Mouse (Mus musculus) lung, adult 2 months (tissue): ENCODE measurements at regions not wholly inside any gene's neighbourhood (a gene's known extent, or its start where the extent isn't known, plus 50 kb on each side); places are given as distances from the start of the nearest gene placed in this dataset.

Source experiments
- DNase-seq: peaks from one replicate; pipeline ENCODE4 v3.0.0; 2022
- H3K4me1 ChIP-seq: fragments of 200-500 bp; 2 replicates; pipeline ENCODE4 v1.6.1; 2011; ENCODE audit warnings: low read length; ENCODE audit not compliant: control insufficient read depth, insufficient read depth
- H3K4me3 ChIP-seq: fragments of 200-500 bp; replicated peaks from 2 replicates; pipeline ENCODE3; 2011; ENCODE audit warnings: low read depth, mild to moderate bottlenecking, control low read depth, low read length; ENCODE audit errors: extremely low read depth
- CTCF ChIP-seq: fragments of 200-500 bp; IDR thresholded peaks from 2 replicates; pipeline ENCODE4 v1.5.1; 2011; ENCODE audit warnings: mild to moderate bottlenecking, low read length, control low read depth; ENCODE audit not compliant: insufficient read depth
- POLR2A ChIP-seq: fragments of 200-500 bp; IDR thresholded peaks from 2 replicates; pipeline ENCODE4 v1.6.1; 2011; ENCODE audit warnings: low read depth, mild to moderate bottlenecking, control low read depth, low read length, borderline replicate concordance; ENCODE audit errors: extremely low read depth
- WGBS: fragments of 180-500 bp; shearing (Covaris S2); methylation state at CpG from one replicate; pipeline ENCODE4 v1.1.7; 2018; 5-methylcytosine and 5-hydroxymethylcytosine counted together

- no peak overlapping the region for H3K4me3 ChIP-seq
- TF ChIP-seq POLR2A (no peak), CTCF (no peak)
- H3K4me1 ChIP-seq, result no peaks in the 10 kb centered on the region
- DNase-seq, result no peak
- 80% methylated on average over 6 of the region's 6 CpGs for WGBS
Measured at GRCm38 (mm10) chr12:26046991-26047390, 368.1 kb downstream of the Rnf144a start.

GRCm38 (mm10) chr12:26045321-26045720, 369.7 kb downstream of the Rnf144a start:
- Histone ChIP-seq H3K4me3 (no peak overlapping the region), H3K4me1 (no peaks in the 10 kb centered on the region)
- TF ChIP-seq POLR2A (no peak), CTCF (no peak)
- DNase-seq, result no peak
- 62% methylated on average over 1 of the region's 1 CpGs for WGBS

- Histone ChIP-seq H3K4me1 (no peaks in the 10 kb centered on the region), H3K4me3 (no peak overlapping the region)
- DNase-seq, result no peak
- WGBS, result 75% methylated on average over 5 of the region's 5 CpGs
- TF ChIP-seq CTCF (no peak), POLR2A (no peak)
Measured at GRCm38 (mm10) chr12:26012951-26013350, 402.1 kb downstream of the Rnf144a start.

GRCm38 (mm10) chr12:25994063-25994462, 421.0 kb downstream of the Rnf144a start:
- H3K4me1 ChIP-seq, result no peaks in the 10 kb centered on the region
- DNase-seq, result no peak
- TF ChIP-seq CTCF (no peak), POLR2A (no peak)
- WGBS, result 78% methylated on average over 4 of the region's 4 CpGs
- no peak overlapping the region for H3K4me3 ChIP-seq

GRCm38 (mm10) chr12:25991801-25992525, 423.1 kb downstream of the Rnf144a start:
- Histone ChIP-seq H3K4me3 (no peak overlapping the region), H3K4me1 (no peaks in the 10 kb centered on the region)
- DNase-seq, result no peak
- TF ChIP-seq CTCF, result no peak
- TF ChIP-seq POLR2A, result no peak
- WGBS, result 69% methylated on average over 6 of the region's 6 CpGs

GRCm38 (mm10) chr12:25982545-25982944, 432.5 kb downstream of the Rnf144a start:
- Histone ChIP-seq H3K4me1 (no peaks in the 10 kb centered on the region), H3K4me3 (no peak overlapping the region)
- TF ChIP-seq POLR2A, result no peak
- no peak for TF ChIP-seq CTCF
- DNase-seq, result no peak
- WGBS, result 93% methylated on average over 4 of the region's 4 CpGs

GRCm38 (mm10) chr12:25978335-25978734, 436.7 kb downstream of the Rnf144a start:
- WGBS, result 90% methylated on average over 5 of the region's 5 CpGs
- TF ChIP-seq POLR2A, result no peak
- TF ChIP-seq CTCF, result no peak
- no peaks in the 10 kb centered on the region for H3K4me1 ChIP-seq
- no peak for DNase-seq
- no peak overlapping the region for H3K4me3 ChIP-seq

GRCm38 (mm10) chr12:25958584-25958983, 456.5 kb downstream of the Rnf144a start:
- TF ChIP-seq POLR2A (no peak), CTCF (no peak)
- H3K4me3 ChIP-seq, result no peak overlapping the region
- WGBS, result 76% methylated on average over 4 of the region's 4 CpGs
- H3K4me1 ChIP-seq, result no peaks in the 10 kb centered on the region
- DNase-seq, result no peak

- 92% methylated on average over 1 of the region's 1 CpGs for WGBS
- DNase-seq, result no peak
- TF ChIP-seq POLR2A, result no peak
- TF ChIP-seq CTCF, result no peak
- Histone ChIP-seq H3K4me3 (no peak overlapping the region), H3K4me1 (no peaks in the 10 kb centered on the region)
Measured at GRCm38 (mm10) chr12:25957547-25957946, 457.5 kb downstream of the Rnf144a start.

GRCm38 (mm10) chr12:25947107-25947506, 467.9 kb downstream of the Rnf144a start:
- no peaks in the 10 kb centered on the region for H3K4me1 ChIP-seq
- no peak for TF ChIP-seq CTCF
- DNase-seq, result no peak
- 88% methylated on average over 7 of the region's 7 CpGs for WGBS
- H3K4me3 ChIP-seq, result no peak overlapping the region

GRCm38 (mm10) chr12:25946121-25946520, 468.9 kb downstream of the Rnf144a start:
- 61% methylated on average over 3 of the region's 3 CpGs for WGBS
- DNase-seq, result no peak

More at GRCm38 (mm10) chr12:25946121-25946520, 468.9 kb downstream of the Rnf144a start:
- TF ChIP-seq CTCF (no peak), POLR2A (no peak)
- no peak overlapping the region for H3K4me3 ChIP-seq
- no peaks in the 10 kb centered on the region for H3K4me1 ChIP-seq
